ENCODE assay signal across 8 mouse cellular contexts in the genomic region with DNA sequence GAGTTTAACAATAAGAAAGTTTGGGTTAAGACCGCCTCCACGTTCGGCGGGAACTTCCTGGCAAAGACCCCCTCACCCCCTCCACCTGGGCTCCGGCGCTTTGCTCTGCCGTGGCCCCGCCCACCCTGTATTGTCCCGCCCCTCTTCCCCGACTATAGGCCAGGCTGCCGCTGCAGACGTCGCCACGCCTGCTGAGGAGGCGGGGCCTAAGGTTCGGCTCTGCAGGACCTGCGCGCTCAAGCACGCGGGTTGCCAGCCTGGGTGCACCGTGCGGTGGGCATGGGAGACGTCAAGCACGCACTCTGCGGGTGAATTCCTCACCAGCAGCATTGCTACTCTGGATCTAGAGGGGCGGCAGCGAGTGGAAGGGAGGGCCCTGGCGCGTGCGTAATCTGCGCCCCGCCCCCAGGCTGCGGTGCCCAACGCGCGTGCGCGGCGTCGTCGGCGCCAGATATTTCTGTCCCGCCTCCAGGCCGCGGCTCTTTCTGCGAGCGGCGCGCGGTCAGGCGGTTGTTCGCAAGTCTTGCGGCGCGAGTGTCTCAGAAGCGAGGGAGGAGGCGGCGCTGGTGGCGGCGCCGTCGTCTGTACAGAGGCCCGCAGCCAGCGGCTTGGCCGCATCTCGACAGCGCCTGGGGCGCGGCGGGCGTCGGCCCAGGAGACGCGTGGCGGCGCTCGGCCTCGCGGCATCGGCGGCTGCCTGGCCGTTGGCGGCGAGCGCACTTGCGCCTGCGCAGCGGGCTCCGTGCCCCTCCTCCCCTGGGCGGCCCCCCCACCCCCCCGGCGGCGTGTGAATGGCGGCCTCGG. TPM values are rescaled to one million over a fixed set of nuclear protein-coding genes. Genes with fewer than 3 reads are reported as not detected.
DNase-seq lines count a peak whose midpoint lies in the region; ATAC-seq and TF ChIP-seq lines count a peak whose summit lies in the region.

No protein-coding gene starts in this region.

- DNase-seq in gastrocnemius, adult 2 months: peak; percentile 94
- DNase-seq in hindbrain, postnatal 0 days (ENCODE audit: low spot score): peak; percentile 98
- DNase-seq in left cerebral cortex, adult 2 months (ENCODE audit: extremely low spot score in 1 of 2, low spot score in 2 of 2): peak; percentile 94 to 96
- DNase-seq in retina, postnatal 7 days (ENCODE audit: low read depth, low spot score): peak; percentile 92
- DNase-seq in urinary bladder, adult 18-20 months (ENCODE audit: low spot score in 2 of 2): peak; percentile 86 to 98

- peaks cover 33% of the 10 kb centered on the region for H3K79me2 ChIP-seq in macrophage (ENCODE audit: inconsistent target)

- no peaks in the 10 kb centered on the region for H3K9me3 ChIP-seq in hindbrain, postnatal 0 days (ENCODE audit: low read length)

- peaks cover 30% of the 10 kb centered on the region for H3K36me3 ChIP-seq in hindbrain, postnatal 0 days (ENCODE audit: insufficient read depth, low read length)
- peaks cover 30% of the 10 kb centered on the region for H3K36me3 ChIP-seq in macrophage (ENCODE audit: inconsistent target)

- WGBS in hindbrain, postnatal 0 days: under 1% methylated on average over 75 of the region's 95 CpGs
- under 1% methylated on average over 90 of the region's 95 CpGs for WGBS in macrophage (ENCODE audit: missing documents)

- H3K27me3 ChIP-seq in hindbrain, postnatal 0 days (ENCODE audit: insufficient read depth, low read length): no peaks in the 10 kb centered on the region

- TF ChIP-seq CTCF in gastrocnemius, adult 2 months (IDR thresholded peaks at IDR 0.05): no peak
- TF ChIP-seq CTCF in hindbrain, postnatal 0 days (IDR thresholded peaks at IDR 0.05; ENCODE audit: low read depth): peak; percentile 41
- no peak; the same call in 1 of the 2 replicates for TF ChIP-seq CTCF in left cerebral cortex, adult 2 months (IDR thresholded peaks at IDR 0.05)

- peaks cover 7% of the 10 kb centered on the region for H3K4me1 ChIP-seq in hindbrain, postnatal 0 days (ENCODE audit: insufficient read depth, low read length)

- intact Hi-C loops in gastrocnemius, adult 2 months (cut with DNase I): loop anchor here (5.0 kb wide), 1 partner anchor 47 kb away; a partner anchor contains a TSS
- intact Hi-C loops in left cerebral cortex, adult 2 months (cut with DNase I): loop anchor here (1.0 to 5.0 kb wide), 4 partner anchors 10 to 47 kb away; a partner anchor contains a TSS

- H3K27ac ChIP-seq in gastrocnemius, adult 2 months: peak overlapping the region; percentile 99
- peak overlapping the region; percentile 99 for H3K27ac ChIP-seq in hindbrain, postnatal 0 days
- H3K27ac ChIP-seq in left cerebral cortex, adult 2 months: peak overlapping the region; percentile 99
- H3K27ac ChIP-seq in macrophage: peak overlapping the region; percentile 62

- peak overlapping the region; percentile 90 for H3K4me2 ChIP-seq in hindbrain, postnatal 0 days (ENCODE audit: low read depth, low read length)

- H3K9ac ChIP-seq in hindbrain, postnatal 0 days (replicated peaks; ENCODE audit: low read length): peak overlapping the region; percentile 98

- peak; percentile 75 for ATAC-seq in activated CD4-positive, CD25-positive, alpha-beta regulatory T cell, adult 4 months
- peak; percentile 67 for ATAC-seq in common myeloid progenitor, adult 5-6 weeks (replicated peaks; ENCODE audit: low read depth, poor library complexity, severe bottlenecking)
- ATAC-seq in hindbrain, postnatal 0 days: peak; percentile 94

- peak overlapping the region; percentile 97 for H3K4me3 ChIP-seq in gastrocnemius, adult 2 months
- H3K4me3 ChIP-seq in hindbrain, postnatal 0 days (ENCODE audit: low read length): peak overlapping the region; percentile 79
- H3K4me3 ChIP-seq in left cerebral cortex, adult 2 months: peak overlapping the region; percentile 77
- H3K4me3 ChIP-seq in macrophage (ENCODE audit: inconsistent target): peak overlapping the region; percentile 37

RNA-seq across cellular contexts. Expression of a gene that starts 10.5 kb away (rescaled TPM):
- 100 to 1,000 TPM; 300 to 349 TPM for polyA plus RNA-seq in activated CD4-positive, CD25-positive, alpha-beta regulatory T cell, adult 4 months (2017; shearing (Covaris generic))
- total RNA-seq in common myeloid progenitor, adult 5-6 weeks (2017): 147 and 158 TPM in 2 replicates
- total RNA-seq in gastrocnemius, adult 2 months (2021): 100 to 1,000 TPM in 1 of 2 experiments, 10 to 100 TPM in 1; 76.2 to 106 TPM
- total RNA-seq in hindbrain, postnatal 0 days (2014; rRNA removed): 59.7 and 68.0 TPM in 2 replicates
- polyA plus RNA-seq in hindbrain, postnatal 0 days (2015; fragmentation: Nextera tagmentation; extraction: Ambion mirVana): 188 and 202 TPM in 2 replicates
- 100 to 1,000 TPM; 134 to 150 TPM for total RNA-seq in left cerebral cortex, adult 2 months (2021)
- total RNA-seq in macrophage (2018; cell fraction: chromatin; rRNA removed): 10 to 100 TPM; 40.0 to 77.2 (median 51.7) TPM
- 100 to 1,000 TPM; 178 to 275 (median 205) TPM for total RNA-seq in macrophage (2018; cell fraction: cytosol; rRNA removed)
- 100 to 1,000 TPM in 4 of 26 experiments, 10 to 100 TPM in 22; 62.8 to 112 (median 86.2) TPM for total RNA-seq in macrophage (2018; cell fraction: nucleus; rRNA removed)
- 186 to 358 TPM (median 214 TPM) in 3 replicates for polyA plus RNA-seq in macrophage (2018)

RNA-seq across cellular contexts. Expression of a gene that starts 13.9 kb away (rescaled TPM):
- 10 to 100 TPM; 15.3 to 16.9 TPM for polyA plus RNA-seq in activated CD4-positive, CD25-positive, alpha-beta regulatory T cell, adult 4 months (2017; shearing (Covaris generic))
- total RNA-seq in common myeloid progenitor, adult 5-6 weeks (2017): 97.7 and 99.2 TPM in 2 replicates
- 100 to 1,000 TPM; 136 to 146 TPM for total RNA-seq in gastrocnemius, adult 2 months (2021)
- 320 and 345 TPM in 2 replicates for total RNA-seq in hindbrain, postnatal 0 days (2014; rRNA removed)
- polyA plus RNA-seq in hindbrain, postnatal 0 days (2015; fragmentation: Nextera tagmentation; extraction: Ambion mirVana): 140 and 153 TPM in 2 replicates
- total RNA-seq in left cerebral cortex, adult 2 months (2021): 100 to 1,000 TPM; 220 to 227 TPM
- 100 to 1,000 TPM in 11 of 26 experiments, 10 to 100 TPM in 15; 38.9 to 176 (median 83.5) TPM for total RNA-seq in macrophage (2018; cell fraction: chromatin; rRNA removed)
- 100 to 1,000 TPM; 106 to 188 (median 131) TPM for total RNA-seq in macrophage (2018; cell fraction: cytosol; rRNA removed)
- total RNA-seq in macrophage (2018; cell fraction: nucleus; rRNA removed): 100 to 1,000 TPM in 11 of 26 experiments, 10 to 100 TPM in 15; 40.5 to 157 (median 90.5) TPM
- 132 to 209 TPM (median 195 TPM) in 3 replicates for polyA plus RNA-seq in macrophage (2018)

RNA-seq across cellular contexts. Expression of a gene that starts 14.3 kb away (rescaled TPM):
- 1 to 10 TPM; 4.6 to 7.0 TPM for polyA plus RNA-seq in activated CD4-positive, CD25-positive, alpha-beta regulatory T cell, adult 4 months (2017; shearing (Covaris generic))
- 9.7 and 9.8 TPM in 2 replicates for total RNA-seq in common myeloid progenitor, adult 5-6 weeks (2017)
- total RNA-seq in gastrocnemius, adult 2 months (2021): 1 to 10 TPM; 3.3 to 4.4 TPM
- 41.6 and 47.6 TPM in 2 replicates for total RNA-seq in hindbrain, postnatal 0 days (2014; rRNA removed)
- 23.9 and 24.6 TPM in 2 replicates for polyA plus RNA-seq in hindbrain, postnatal 0 days (2015; fragmentation: Nextera tagmentation; extraction: Ambion mirVana)
- 10 to 100 TPM; 34.0 to 35.8 TPM for total RNA-seq in left cerebral cortex, adult 2 months (2021)
- total RNA-seq in macrophage (2018; cell fraction: chromatin; rRNA removed): 10 to 100 TPM in 3 of 26 experiments, 1 to 10 TPM in 21, under 1 TPM in 2; 0.43 to 13.6 (median 4.0) TPM
- 10 to 100 TPM in 14 of 26 experiments, 1 to 10 TPM in 12; 2.3 to 14.9 (median 10.7) TPM for total RNA-seq in macrophage (2018; cell fraction: cytosol; rRNA removed)
- total RNA-seq in macrophage (2018; cell fraction: nucleus; rRNA removed): 10 to 100 TPM in 7 of 26 experiments, 1 to 10 TPM in 19; 1.3 to 16.1 (median 5.9) TPM
- polyA plus RNA-seq in macrophage (2018): 7.4 to 11.7 TPM (median 11.4 TPM) in 3 replicates

RNA-seq across cellular contexts. Expression of a gene that starts 25.2 kb away (rescaled TPM):
- polyA plus RNA-seq in activated CD4-positive, CD25-positive, alpha-beta regulatory T cell, adult 4 months (2017; shearing (Covaris generic)): 10 to 100 TPM; 45.5 to 59.4 TPM
- 481 and 549 TPM in 2 replicates for total RNA-seq in common myeloid progenitor, adult 5-6 weeks (2017)
- total RNA-seq in gastrocnemius, adult 2 months (2021): 10 to 100 TPM; 71.3 to 71.5 TPM
- 483 and 563 TPM in 2 replicates for total RNA-seq in hindbrain, postnatal 0 days (2014; rRNA removed)
- polyA plus RNA-seq in hindbrain, postnatal 0 days (2015; fragmentation: Nextera tagmentation; extraction: Ambion mirVana): 176 and 184 TPM in 2 replicates
- total RNA-seq in left cerebral cortex, adult 2 months (2021): 100 to 1,000 TPM; 220 to 221 TPM
- total RNA-seq in macrophage (2018; cell fraction: chromatin; rRNA removed): 100 to 1,000 TPM in 14 of 26 experiments, 10 to 100 TPM in 12; 31.4 to 187 (median 105) TPM
- total RNA-seq in macrophage (2018; cell fraction: cytosol; rRNA removed): 100 to 1,000 TPM in 5 of 26 experiments, 10 to 100 TPM in 21; 51.8 to 113 (median 87.9) TPM
- total RNA-seq in macrophage (2018; cell fraction: nucleus; rRNA removed): 100 to 1,000 TPM in 7 of 26 experiments, 10 to 100 TPM in 19; 44.5 to 211 (median 78.7) TPM
- 64.2 to 120 TPM (median 85.7 TPM) in 3 replicates for polyA plus RNA-seq in macrophage (2018)

RNA-seq across cellular contexts. Expression of a gene that starts 26.1 kb away (rescaled TPM):
- polyA plus RNA-seq in activated CD4-positive, CD25-positive, alpha-beta regulatory T cell, adult 4 months (2017; shearing (Covaris generic)): under 1 TPM in 1 of 2 experiments, not detected in 1; 0.29 TPM
- not detected in 2 replicates for total RNA-seq in common myeloid progenitor, adult 5-6 weeks (2017)
- total RNA-seq in gastrocnemius, adult 2 months (2021): under 1 TPM in 1 of 2 experiments, not detected in 1; 0.42 TPM
- total RNA-seq in hindbrain, postnatal 0 days (2014; rRNA removed): 1.1 and 1.7 TPM in 2 replicates
- polyA plus RNA-seq in hindbrain, postnatal 0 days (2015; fragmentation: Nextera tagmentation; extraction: Ambion mirVana): 0.29 and 0.30 TPM in 2 replicates
- under 1 TPM in 1 of 2 experiments, not detected in 1; 0.44 TPM for total RNA-seq in left cerebral cortex, adult 2 months (2021)
- total RNA-seq in macrophage (2018; cell fraction: chromatin; rRNA removed): not detected
- total RNA-seq in macrophage (2018; cell fraction: cytosol; rRNA removed): not detected
- under 1 TPM in 1 of 26 experiments, not detected in 25; 0.82 TPM for total RNA-seq in macrophage (2018; cell fraction: nucleus; rRNA removed)
- not detected in 3 replicates for polyA plus RNA-seq in macrophage (2018)

Comparison
In these comparisons a context has a peak if more than half of its experiments do, and no peak if none do; other contexts are left out.
1. Peak in every context shown above with its lines: DNase-seq, ATAC-seq, H3K4me3 ChIP-seq and H3K27ac ChIP-seq.
2. H3K4me3 ChIP-seq: peak in every context shown above with its lines; median percentile 97 in gastrocnemius, adult 2 months; 79 in hindbrain, postnatal 0 days; 77 in left cerebral cortex, adult 2 months; 37 in macrophage.